Mouse (Mus musculus): ENCODE measurements at regions not wholly inside any gene's neighbourhood (a gene's known extent, or its start where the extent isn't known, plus 50 kb on each side); places are given as distances from the start of the nearest gene placed in this dataset.

DNA sequence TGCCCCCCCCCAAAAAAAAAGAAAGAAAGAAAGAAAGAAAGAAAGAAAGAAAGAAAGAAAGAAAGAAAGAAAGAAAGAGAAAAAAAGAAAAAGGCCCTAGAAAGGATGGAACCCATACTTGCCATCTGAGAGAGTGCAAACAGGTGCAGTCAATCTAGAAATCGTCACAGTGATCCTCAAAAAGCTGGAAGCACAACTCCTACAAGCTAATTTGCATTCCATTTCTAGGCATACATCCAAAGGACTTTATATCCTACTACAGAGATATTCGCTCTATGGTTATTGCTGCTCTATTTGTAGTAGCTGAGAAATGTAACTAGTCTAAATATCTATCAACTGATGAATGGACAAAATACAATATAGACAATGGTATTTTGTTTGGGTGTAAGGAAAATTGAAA, 410.2 kb upstream of the Ctnnd2 start:
- no peak for DNase-seq (ENCODE audit: low read depth, low spot score)

DNA sequence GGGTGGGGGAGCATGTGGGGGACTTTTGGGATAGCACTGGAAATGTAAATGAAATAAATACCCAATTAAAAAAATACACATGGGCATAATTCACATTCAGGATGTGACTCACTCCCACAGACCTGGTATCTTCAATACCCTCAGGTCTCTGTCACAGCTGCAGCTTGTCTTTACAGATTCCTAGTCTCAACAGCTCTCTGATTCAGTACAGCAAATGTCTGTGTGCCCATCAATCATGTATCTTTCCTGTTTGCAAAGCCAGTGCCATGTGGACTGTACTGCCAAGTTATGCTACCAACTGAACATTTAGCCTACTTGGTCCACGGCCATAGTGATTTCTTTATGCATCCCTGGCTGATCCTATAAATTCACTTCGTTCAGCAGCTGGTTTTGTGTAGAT, 396.0 kb upstream of the Ctnnd2 start:
- no peak for DNase-seq (ENCODE audit: low read depth, low spot score)

DNA sequence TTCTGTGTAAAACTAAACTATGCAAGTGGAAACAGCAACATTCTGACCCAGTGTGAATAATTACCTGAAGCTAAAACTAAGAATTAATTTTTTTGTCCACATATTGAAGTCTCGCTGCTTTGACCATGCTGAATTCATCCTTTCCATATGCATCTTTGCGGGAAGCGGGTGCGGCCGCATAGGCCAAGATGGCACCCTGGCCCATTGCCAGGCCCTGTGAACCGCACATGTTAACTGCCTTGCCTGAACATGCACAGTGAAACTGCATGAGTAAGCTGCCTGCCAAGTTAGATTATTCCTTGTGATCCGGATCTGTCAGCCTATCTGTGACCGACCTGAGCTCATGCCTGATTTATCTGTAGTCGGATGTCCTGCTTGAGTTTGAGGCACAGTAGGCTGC, 373.8 kb upstream of the Ctnnd2 start:
- no peak for DNase-seq (ENCODE audit: low read depth, low spot score)

DNA sequence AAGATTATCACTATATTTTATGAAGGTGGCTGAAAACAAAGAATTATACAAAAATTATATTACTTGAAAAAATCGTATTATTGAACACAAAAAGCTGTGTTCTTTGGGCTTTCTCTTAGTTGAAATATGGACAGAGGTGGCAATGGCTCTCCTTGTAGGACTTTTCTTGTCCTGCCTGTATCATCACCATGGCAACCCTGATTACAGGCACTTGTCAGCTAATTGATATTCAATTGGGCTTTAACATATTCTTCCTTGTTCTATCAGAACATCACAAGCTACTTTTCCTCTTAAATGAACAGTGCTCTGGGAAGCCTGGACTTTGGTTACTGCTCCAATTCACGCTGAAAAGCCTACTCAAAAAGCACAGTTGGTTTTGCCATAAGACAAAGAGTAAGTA, 349.1 kb upstream of the Ctnnd2 start:
- peak; percentile 20 for DNase-seq (ENCODE audit: low read depth, low spot score)

DNA sequence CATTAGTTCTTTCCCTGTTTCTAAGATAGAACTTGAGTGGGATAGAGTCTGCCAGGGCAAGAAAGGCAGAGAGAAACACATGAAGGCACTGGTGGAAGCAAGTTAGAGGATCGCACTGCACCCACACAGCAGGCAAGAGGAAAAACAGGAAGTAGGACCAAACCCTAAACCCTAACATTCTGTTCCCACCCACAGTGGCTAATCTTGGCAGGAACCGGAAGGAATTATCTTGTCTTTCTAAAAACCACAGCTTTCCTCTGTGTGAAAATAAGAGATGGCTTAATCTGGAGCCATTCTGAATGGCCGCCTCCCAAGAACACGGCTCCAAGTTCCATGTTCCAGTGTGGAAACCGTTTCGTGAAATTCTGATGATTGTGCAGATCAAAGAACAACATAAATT, 348.2 kb upstream of the Ctnnd2 start:
- DNase-seq (ENCODE audit: low read depth, low spot score), result peak; percentile 13

DNA sequence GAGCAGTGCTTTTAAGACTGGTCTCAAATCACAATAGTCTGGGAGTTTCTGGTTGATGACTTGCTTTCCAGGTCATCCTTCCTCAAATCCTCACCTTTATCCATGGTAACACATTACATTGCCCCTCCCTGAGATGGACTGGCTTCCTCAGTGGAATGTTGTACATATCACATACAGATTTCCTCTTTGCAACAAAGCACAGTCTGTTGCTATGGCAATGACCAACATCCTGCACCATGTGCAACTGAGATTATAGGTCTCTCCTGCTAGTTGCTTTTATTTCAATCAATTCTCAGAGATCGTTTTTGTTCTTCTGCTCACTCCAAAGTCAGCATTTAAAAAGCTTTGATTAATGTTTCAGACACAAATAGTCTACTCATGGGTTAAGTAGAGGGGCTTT, 344.3 kb upstream of the Ctnnd2 start:
- no peak for DNase-seq (ENCODE audit: low read depth, low spot score)

DNA sequence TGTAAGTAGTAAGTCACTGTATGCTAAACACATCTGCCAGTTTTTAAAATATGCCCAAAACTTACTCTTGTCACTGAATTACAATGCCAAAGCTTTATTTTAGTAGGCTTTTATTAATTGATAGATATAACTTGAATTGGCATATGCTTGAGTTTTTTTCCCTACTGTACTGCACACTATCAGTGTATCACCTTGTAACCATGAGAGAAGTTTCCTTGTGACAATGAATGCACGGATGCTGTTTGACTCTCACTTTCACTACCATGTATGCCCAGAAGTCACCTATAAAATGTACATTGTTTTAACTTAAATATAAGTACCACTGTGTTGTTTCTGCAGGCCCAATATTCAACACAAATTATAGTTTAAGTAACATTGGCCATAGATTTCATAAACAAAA, 343.8 kb upstream of the Ctnnd2 start:
- no peak for DNase-seq (ENCODE audit: low read depth, low spot score)

Measured in R1 (cell line).